Mouse (Mus musculus) spleen, adult 18-20 months (tissue): ENCODE data around the gene Dst.

Source experiments
- DNase-seq, 2 experiments: peaks; one replicate each; pipeline ENCODE4 v3.0.0; 2022; ENCODE audit warnings: mixed read lengths in 2 of 2

Gene Dst

DNA sequence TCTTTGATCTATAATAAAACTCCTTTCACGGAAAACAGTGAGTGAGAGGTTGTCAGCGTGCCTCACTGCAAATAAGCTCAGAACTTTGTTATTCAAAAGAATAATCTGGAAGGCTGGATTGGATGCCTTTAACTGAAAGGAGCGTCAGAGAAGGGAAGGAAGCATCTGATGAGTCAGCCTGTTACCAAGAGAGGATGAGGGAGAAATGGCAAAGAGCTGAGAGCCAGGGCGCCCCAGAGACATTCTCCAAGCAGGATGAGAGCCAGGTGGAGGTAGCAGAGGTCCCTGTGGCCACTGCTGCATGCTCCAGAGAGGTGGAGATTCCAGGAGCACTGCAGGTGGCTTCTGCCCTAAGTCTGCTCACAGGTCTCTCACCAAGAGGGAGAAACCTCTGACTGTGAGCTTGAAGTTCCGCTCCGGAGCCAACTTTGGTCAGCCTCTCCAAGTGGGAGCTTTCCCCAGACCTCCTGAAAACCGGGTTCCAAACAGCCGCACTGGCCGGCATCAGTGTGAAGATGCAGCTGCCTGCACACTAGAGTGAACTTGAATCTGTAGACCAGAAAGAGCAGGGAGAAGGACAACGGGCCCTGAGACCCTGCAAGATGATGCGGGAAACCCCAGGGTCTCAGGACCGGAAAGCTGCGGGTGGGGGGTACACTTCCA lies 231.3 kb downstream of the Dst start:
- no peak for DNase-seq

DNA sequence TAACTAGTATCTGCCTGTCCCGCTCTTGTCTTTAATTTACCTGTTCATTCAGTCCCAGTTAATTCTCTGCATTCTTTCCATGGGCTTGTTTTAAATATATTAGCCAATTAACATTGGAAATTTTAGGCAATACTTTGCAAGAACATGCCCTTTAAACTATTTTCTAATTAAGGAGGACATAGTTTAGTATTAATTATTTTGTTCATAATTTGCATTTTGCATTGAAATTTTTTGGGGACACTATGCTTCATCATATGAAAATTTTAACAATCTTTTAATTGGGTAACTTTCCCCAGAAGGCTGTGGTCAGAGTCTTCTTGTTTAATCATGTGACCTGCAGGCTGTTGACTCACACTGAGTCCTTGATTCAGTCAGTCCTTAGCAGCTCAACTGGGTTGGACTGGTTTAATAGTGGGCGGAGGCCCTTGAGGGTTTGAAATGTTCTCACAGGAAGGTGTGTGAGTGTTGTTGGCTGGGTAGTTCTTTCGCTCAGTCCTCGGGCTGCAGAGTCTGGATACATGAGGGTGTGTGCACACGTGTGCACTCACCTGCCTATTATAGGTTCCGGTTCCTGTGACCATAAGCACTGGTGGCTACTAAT lies 231.9 kb downstream of the Dst start:
- no peak for DNase-seq

DNA sequence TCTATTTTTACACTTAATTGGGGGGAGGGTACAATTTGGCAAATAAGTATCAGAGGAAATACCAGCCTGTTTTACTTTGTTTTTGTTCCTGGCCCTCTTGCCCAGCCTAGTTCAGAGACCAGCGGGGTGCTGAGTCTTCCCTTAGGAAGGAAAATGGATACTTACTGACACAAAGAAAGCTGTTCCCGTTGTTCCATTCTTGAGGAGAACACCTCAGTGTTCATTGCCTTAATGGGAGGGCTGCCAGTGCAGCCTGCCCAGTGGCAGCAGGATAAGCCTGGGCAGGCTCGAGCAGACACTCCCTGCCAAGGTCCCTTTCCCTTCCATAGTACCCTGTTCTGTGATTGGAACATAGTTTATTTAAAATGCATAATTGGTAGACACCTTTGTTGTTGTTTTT lies 232.7 kb downstream of the Dst start:
- DNase-seq, result no peak

DNA sequence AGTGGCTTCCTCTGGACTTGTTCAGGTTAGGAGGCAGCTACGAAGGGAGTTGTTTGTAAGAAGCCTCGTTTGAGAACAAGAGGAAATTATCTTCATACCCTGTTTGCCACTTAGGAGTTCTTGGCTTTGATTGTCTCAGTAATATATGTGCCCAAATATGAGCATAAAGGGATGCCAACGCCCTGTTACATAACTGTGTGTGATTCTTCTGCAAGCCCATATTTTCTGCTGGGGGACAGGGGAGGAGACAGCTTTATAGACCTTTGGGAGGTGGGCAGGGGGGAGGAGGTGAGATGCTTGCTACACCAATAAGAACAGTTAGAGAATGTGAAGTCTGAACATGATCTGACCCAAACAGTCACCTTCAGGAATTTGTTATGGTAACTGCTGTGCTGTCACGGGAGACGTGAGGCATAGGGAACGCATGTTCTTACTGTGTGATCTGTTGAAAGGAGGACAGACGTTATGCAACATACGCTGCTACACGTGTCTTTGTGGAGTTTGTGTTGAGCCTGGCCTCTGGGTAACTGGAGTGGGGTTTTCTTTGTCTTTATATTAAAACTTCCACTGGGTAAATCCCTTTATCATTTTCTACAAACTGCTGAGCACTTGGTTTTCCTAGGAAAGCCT lies 235.0 kb downstream of the Dst start:
- DNase-seq, result no peak

GRCm38 (mm10) chr1:34144826-34145225 lies 236.8 kb downstream of the Dst start:
- DNase-seq, result no peak

DNA sequence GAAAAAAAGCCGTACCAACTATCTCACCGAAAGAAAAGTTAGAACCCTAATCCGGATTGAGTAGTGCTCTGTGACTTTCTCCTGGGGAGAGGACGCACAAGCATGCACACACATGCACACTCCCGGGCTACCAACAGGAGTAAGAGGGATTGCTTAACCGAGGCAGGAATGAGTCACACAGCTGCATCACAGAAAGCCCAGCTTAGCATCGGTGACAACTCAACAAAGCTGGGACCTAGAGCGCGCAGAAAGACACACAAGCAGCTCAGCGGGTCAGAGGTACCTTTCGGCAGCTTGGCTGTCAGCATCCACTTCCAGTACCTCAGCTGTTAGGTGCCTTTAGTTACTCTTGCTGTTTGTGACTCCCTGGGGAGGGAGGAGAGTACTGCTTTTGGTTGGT lies 240.0 kb downstream of the Dst start:
- DNase-seq, result no peak

DNA sequence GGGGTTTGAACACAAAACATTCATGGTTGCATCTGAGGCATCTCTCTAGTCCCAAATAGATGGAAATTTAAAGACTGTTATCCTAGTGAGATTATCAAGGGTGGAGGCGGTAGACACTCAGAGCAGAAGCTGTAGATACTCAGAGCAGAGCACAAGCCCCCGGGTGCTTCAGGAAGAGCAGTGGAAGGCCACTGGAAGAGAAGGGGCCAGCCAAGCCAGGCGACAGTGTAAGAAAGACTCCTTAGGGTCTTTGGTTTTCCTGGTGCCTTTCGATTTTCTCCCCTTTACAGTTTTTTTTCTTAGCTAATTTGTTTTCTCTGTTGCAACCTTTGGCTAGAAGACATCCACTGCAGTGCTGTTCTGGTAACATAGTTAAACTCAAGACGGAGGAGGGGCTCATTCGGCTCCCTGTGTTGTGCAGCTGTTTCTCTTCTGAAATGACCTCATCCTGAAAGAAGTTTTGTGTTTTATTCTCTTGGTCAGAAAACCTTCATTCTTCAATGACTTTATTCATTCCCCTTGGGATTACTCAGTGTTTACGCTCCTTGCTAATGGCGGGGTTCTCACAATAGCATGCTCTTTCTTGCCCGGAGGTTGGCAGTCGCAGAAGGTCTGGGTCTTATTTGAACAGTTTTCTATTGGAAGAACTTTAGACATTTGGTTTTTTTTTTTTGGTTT lies 242.5 kb downstream of the Dst start:
- no peak for DNase-seq

DNA sequence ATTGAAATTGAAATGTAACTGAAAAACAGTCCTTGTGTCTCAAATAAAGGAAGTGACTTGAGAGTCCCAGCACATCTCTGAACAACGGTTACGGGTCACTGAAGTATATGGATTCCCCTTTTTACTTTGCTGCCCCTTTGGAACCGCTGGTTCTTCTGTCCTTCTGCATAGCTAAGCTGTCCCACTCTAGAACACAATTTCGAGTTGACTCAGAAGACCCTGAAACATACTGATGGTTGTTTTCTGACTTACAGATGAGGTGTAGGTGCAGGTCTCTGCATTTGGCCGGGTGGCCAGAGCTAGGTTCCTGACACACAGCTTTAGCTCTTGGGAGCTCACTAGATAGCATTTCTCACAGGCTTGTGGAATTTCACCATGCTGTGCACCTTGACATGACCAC lies 244.7 kb downstream of the Dst start:
- DNase-seq, result no peak

DNA sequence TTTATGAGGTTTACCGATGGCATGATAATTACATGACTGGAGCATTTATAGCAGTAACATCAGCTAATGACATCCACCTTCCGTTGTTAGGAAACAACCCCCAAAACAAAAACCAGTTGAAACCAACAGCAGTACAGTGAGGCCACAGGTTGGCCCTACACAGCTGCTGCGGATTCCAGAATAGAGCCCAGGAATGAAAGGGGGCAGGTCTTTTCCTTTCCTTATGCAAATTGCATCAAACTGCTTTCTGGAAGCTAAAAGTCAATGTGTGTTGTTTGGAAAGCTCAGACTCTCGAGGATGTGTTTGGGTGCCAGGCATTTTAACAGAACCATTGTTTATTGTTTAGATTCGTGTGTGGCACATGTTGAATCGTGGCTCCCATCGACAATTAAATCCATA lies 248.0 kb downstream of the Dst start:
- no peak for DNase-seq

- no peak for DNase-seq
Measured at GRCm38 (mm10) chr1:34157702-34158101, 249.7 kb downstream of the Dst start.

DNA sequence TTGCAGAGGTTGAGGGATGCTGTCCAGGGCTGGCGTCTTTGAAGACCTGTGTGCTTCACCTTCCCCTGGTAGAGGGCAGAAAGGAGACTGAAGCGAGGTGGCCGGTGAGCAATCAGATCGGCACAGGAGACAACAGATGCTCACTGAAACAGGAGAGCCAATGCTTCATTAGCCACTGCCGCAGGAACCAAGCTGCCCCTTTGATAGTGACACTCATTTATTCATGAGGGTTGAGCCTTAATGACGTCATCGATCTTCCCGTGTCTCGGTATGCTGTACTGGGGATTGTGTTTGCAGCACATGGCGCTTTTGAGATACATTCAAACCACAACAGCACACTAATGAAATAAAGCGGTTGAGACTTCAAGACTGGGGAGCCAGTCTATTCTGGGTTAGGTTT lies 250.8 kb downstream of the Dst start:
- DNase-seq, result no peak

- no peak for DNase-seq
Measured at GRCm38 (mm10) chr1:34159898-34160297, 251.9 kb downstream of the Dst start.

DNA sequence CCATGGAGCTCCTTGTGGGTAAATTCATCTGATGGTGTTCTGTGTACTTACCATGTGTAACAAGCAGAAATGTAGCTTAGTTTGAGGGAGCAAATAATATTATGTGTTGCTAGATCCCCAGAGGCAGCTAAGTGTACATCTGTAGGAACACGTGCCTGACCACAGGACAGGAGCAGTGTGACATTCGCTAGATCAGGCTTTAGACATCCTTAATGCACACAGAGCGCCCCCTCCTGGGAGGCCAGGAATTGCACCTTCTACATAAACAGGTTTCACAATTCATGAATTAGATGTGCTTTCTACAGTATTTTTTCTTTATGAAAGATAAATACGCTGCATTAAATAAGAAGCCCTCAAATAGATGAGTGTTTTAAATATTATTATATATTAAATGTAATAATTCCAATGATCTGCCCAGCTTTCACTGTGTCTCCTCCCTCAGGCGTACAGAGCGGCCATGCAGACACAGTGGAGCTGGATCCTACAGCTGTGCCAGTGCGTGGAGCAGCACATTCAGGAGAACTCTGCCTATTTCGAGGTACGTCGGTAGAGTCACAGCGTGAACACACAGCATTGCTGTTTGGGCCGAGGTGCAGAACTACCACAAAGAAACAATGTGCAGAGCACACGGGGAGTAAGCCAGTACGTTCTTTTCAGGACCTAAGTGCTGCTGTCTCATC lies 256.7 kb downstream of the Dst start:
- peak; percentile 29 to 68 for DNase-seq

GRCm38 (mm10) chr1:34165926-34166325 lies 257.9 kb downstream of the Dst start:
- no peak for DNase-seq

DNA sequence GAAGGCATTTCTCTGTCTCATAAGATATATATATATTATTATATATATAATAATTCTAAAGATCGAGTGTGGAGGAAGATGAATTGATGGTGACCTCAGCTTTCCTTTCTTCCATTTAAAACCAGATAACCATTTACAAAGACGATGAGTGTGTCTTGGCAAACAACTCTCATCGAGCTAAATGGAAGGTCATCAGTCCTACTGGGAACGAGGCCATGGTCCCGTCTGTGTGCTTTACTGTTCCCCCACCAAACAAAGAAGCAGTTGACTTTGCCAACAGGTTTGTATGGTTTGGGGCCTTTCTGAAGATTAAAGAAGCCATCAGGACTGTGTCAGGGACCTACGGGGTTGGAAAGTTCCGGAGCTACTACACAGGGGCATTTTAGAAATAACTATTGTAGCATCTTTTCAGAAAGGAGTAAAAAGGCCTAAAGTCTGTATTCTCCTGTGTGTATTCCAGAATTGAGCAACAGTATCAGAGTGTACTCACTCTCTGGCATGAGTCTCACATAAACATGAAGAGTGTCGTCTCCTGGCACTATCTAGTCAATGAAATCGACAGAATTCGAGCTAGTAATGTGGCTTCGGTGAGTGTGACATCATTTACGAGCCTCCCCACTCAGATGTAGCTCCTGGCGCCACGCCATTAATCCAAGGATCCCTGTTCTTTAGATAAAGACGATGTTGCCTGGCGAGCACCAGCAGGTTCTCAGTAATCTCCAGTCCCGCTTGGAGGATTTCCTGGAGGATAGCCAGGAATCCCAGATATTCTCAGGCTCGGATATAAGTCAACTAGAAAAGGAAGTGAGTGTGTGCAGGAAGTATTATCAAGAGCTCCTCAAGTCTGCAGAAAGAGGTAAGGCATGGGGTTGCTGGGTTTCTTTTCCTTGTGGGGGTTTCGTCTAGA lies 259.4 kb downstream of the Dst start:
- no peak for DNase-seq

GRCm38 (mm10) chr1:34169086-34169485 lies 261.1 kb downstream of the Dst start:
- no peak for DNase-seq

DNA sequence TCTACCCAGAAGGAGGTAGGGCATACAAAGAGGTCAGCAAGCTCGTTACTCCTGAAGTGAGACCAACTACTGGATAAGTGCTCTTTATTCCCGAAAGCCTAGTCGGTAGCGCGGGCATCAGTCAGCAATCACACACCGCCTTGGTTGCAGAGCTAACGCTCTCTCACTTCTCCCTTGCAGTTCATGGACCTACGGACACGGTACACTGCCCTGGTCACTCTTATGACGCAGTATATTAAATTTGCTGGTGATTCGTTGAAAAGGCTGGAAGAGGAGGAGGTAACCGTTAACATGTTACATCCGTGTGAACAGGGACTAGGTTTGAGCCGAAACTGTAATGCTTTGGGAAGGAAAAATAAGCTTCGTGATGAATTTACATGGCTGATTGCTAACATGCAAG lies 266.5 kb downstream of the Dst start:
- DNase-seq, result no peak

DNA sequence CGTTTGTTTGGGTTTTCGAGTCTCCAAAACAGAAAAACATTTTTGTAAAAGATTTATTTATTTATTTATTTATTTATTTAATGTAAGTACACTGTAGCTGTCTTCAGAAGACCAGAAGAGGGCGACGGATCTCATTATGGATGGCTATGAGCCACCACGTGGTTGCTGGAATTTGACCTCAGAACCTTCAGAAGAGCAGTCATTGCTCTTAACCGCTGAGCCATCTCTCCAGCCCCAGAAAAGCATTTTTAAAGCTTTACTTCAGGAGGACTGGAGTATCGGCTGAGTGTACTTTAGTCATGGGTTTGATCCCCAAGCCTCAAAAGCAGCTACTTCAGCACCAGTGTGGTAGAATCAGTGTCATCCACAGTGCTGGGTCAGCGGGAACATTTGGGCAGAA lies 266.9 kb downstream of the Dst start:
- no peak for DNase-seq

- no peak for DNase-seq
Measured at GRCm38 (mm10) chr1:34178022-34178727, 270.1 kb downstream of the Dst start.

- DNase-seq, result no peak
Measured at GRCm38 (mm10) chr1:34179756-34180155, 271.7 kb downstream of the Dst start.

GRCm38 (mm10) chr1:34182406-34183249 lies 274.6 kb downstream of the Dst start:
- no peak for DNase-seq
